Mouse (Mus musculus) layer of hippocampus, postnatal 14 days (tissue): ENCODE results near the gene Ankrd37. TPM values are rescaled to one million over a fixed set of nuclear protein-coding genes. Genes with fewer than 3 reads are reported as not detected.

Experiments
- DNase-seq, 2 experiments: peaks; one replicate each; pipeline ENCODE4 v3.0.0; 2021 to 2022; ENCODE audit warnings: low spot score in 2 of 2, mixed read lengths in 1 of 2
- long read RNA-seq, 2 experiments: library from polyadenylated mRNA; stranded (forward); transcript quantifications; one replicate each; pipeline ENCODE4 v2.0.0; 2021
- total RNA-seq, 2 experiments: library from RNA; stranded (reverse); gene quantifications; 2 replicates each; pipeline ENCODE4 v1.2.3; 2021

Ankrd37 gene
- 1 to 10 TPM; 5.9 to 8.3 TPM for total RNA-seq
- long read RNA-seq, experiment 1, partial matches to known transcripts: 0 of 3 reads
- long read RNA-seq, experiment 1, other reads (novel, unspliced or antisense): 2 of 3 reads
- long read RNA-seq, experiment 2, transcript Ankrd37-201 (5 exons, 927 nt): major isoform, 6 of 17 reads
- long read RNA-seq, experiment 2, partial matches to known transcripts: 0 of 17 reads
- long read RNA-seq, experiment 2, other reads (novel, unspliced or antisense): 10 of 17 reads

DNA sequence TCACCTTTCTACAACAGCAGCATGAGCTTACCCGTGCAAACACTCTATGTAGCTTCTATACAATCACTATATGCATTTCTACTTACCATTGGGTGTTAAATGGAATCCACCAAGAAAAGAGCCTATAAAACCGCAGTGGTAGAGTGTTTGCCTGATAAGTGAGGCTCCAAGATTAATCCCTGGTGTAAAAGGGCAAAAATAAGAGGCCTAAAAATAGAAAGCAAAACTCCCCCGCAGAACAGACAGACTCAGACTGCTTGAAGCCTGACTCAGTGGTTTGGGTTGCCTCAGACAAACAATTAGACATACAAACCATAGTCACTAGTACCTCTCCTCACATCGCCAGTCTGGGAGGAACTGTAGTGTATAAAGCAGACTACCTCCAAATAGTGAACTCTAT is at the start of gene Ankrd37:
TSS of gene Ankrd37 (minus strand) at position 112 of the 400 bp plus-strand sequence.
- DNase-seq: no peak

DNA sequence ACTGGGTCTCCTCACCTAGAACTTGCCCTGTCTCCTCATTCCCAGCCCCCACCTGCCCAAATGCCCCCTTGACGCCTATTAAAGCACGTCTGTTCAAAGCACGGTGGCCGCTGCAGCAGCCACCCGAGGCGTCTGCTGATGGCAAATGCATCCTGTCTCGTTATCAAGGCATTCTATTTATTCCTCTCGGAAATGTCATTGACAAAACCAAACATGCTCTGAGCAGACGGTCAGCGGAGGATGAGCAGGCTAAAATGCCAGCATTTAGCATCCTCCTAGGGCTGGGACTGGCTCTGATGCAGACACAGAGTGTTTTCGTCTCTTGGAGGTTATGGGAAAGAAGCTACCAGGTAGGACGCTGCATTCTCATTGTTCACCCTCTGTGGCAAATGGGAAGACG is 34.8 kb upstream of the Ankrd37 start:
- peak; percentile 49 to 50 for DNase-seq

DNA sequence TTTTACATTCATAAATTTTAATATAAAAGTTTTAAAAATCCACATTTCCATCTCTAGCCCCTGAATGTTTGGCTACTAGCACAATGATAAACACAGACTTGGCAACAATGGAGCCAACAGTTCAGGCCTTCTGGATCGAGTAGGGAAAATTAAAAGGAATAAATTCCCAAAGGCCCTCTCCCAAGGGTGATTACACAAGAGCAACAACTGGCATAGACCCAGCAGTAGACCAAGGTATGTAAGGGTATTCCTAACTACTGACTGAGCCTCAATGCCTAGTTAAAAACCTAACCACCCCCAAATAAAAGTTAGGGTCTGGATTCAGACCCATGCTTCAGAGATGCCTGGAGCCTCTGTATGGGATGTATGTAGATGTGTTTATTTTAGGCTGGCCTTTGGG is 34.2 kb upstream of the Ankrd37 start:
- DNase-seq: no peak

DNA sequence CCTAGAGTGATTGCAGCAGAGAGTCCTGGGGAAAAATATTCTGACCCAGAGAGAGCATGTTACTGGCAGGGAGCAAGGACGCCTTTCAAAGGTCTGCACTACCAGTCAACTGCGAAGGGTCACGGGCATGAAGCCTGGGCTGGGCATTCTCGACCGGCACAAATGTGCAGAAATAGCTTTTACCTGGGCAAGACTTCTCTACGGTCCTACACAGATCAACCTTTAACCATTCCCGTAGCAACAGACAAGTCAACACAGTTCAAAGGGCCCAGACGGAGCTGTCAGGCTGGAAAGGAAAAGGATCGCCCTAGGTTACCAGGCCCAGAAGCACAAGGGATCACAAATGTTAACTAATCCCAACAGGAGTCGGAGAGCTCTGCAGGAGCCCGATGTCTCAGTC is 30.7 kb upstream of the Ankrd37 start:
- no peak for DNase-seq

DNA sequence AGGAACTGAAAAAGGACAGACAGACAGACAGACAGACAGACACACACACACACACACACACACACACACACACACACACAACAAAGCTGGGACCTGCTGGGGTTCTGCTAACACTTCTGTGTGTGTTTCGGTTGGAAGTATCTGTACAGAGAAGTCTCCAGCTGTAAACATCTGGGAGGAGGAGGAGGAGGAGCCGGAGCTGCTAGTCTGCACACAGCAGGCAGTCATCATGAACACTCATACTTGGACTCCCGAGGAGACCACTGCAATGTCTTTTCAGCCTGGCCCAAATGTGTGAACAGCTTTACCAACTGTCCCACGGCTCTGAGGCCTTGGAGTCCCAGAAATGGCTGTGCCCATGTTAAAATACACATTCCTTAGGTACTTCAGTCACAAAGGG is 18.9 kb upstream of the Ankrd37 start:
- DNase-seq: no peak

DNA sequence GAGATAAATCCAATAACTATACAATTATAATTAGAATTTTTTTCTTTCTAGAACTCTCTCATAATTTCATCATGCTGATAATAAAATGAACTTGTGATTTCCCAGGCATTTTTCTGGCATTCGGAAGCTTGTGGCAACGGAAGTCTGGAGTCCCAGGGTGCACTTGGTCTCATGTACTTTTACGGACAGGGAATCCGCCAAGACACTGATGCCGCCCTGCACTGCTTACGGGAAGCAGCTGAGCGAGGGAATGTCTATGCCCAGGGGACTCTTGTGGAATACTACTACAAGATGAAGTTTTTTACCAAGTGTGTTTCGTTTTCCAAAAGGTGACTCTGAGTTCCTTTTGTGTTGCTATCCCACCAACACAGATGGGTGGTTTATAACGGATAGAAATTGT is 17.3 kb upstream of the Ankrd37 start:
- DNase-seq: no peak

DNA sequence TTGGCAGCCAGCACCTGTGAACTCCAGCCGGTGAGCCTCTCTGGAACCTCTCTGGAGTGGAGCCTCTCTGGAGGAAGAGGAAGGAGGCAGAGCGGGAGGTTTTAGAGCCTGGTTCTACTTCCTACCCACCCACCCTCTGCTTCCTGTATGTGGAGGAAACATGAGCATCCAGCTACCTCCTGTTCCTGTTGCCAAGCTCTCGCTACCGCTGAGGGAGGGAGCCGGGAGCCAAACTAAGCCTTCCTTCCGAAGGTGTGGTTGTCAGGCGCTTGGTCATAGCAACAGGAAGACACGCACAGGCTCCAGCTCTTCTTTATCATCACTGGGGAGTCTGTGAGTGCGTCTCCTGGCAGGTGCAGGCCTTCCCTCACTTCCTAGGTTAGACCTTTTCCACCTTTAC is 16.7 kb upstream of the Ankrd37 start:
- DNase-seq: no peak

DNA sequence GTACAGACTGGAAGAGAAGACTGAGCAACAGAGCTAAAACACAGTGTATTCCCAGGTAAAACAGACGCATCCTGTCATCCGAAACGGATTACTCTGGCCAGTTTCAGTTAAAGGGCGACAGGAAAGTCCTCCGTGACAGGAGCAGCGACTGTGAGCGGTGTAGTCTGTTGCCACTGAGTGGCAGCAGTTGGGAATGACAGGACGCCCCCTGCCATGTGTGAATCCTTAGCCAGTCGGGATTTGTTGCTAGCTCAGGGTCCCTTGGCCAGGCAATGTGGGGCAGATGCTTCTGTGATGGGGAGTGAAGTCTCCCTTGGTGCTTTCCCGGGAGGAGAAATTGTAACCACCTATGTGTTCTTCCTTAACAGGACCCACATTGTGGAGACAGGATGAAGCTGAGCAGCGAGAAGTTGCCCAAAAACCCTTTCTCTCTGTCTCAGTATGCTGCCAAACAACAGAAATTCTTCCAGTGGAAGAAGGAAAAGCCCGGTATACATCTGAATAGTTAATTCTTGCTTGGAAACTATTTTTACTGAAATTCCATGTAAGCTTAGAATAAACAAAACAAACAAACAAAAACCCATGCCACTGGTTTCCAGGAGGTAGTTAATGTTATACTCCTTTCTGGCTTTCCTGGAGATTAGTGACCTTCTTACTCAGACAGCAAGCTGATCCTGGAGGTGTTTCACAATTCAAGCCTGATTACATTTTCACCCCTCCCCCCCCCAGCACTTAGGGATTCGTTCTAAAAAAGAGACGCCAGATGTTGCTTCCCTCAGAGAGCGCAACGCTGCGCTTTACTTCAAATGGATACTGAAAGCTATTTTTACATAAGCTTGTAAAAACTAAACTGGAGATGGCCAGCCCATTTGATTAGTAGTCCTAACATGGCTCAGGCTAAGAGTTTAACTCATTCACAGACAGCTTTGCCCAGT is 5.5 kb upstream of the Ankrd37 start:
- peak; percentile 36 to 39 for DNase-seq

DNA sequence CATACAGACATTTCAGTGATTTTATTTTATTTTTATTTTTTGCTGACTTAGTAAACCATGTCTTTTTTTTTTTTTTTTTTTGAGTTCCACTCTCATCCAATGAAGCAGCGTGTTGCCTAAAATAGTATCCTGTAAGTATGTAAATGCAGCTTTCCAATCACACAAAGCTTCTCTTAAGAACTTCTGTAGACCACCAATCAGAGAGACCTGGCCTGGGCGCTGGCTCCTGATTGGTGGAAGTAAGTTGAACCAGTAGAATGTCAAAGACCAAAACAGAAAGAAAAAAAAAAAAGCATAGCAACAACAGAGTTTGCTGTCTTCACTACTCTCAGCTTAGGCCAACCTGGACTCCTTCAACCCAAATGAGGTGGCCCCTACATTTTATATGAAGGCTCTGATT is 4.8 kb upstream of the Ankrd37 start:
- no peak for DNase-seq

DNA sequence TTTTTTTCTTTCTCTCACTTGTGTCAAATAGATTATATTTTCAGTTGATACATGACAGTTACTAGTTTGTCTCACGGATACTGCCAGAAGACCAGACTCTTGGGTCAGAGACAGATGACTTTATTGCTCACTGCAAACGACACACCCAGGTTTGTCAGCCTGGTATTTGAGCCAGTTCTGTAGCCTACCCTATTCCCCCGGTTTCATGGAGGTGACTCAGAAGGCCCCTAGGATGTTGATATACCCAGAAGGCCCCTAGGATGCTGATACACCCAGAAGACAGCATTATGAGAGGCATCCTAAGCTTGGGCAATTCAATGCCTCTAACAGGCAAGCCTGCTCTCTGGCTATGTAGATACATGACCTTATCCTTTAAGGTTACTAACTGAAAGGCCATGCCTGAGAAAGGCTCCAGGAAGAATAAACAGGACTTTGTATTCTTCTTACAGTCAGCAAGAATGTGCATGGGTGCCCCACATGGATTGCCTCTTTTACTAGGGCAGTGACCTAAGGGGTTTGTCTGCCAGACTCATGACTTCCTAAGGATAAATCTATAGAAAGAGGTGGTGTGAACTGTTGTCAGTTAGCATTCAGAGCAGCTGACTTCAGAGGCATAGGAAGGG is 1.7 kb upstream of the Ankrd37 start:
- DNase-seq: no peak

DNA sequence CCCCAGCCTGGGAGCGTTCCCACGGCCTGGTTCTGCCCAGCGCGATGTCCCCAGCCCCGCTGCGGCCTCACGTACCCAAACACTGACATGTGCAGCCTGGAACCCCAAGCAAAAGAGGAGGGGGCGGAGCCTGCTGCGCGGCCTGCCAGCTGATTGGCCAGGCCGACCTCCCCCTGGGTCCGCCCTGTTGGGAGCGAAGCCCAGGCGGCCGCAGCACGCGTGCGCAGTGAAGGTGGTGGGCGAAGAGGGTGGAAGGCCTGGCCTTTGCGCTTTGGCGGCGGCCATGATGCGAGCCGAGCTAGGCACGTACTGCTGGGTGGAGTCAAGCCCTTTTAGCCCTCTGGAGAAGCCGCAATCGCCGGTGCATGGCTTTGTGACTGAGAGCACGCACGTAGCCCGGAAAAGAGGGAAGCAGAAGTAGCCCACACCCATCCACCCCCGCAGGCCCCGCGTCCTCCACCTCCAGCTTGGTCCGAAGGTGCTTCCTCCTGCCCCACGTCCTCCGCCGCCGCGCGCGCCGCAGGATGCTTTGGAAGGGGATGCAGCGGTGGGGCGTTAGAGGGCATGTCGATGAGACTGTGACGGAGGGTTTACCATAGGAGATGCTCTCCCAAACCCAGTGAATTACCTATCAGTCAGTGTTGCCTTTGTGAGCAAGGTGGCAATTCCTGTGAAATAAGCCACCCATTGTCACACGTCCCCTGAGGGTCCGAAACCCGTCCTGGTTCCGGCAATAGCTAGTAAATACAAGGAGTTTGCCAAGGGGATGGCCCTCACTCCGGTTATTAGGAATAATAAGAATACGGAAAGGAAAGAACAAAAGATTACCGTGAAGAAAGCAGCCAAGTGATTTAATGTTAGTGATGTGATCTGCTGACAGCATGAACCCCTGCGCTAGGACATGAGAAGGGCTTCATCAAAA is 5.5 kb downstream of the Ankrd37 start:
- peak; percentile 97 to 98 for DNase-seq

DNA sequence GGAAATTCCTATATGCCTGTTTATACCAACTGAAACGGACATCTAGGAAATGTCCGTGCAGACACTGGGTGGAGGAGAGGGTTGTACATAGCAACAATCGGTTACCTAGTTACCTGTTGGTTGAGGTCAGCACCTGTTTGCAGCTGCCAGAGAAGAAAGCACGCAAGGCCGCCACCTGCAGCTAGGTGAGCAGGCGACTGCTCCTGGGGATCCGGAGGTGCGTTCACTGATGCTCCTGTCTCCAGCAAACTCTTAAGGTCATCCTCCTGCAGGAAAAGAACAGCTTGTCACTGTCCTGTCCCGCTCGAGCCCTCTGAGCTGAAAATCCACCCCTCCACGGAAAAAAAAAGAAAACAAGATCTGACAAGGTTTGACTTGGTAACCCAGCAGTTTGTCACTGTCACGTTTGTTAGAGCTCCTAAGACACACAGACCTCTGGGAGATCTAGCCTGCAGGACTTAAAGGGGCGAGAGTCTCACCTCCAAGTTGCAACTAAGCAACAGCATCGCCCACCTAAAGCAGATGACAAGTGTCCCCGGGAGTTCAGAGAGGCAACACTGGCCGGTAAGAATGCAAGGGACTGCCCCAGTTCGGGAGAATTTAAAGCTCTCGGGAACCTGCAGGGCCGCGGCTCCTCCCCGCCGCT is 6.2 kb downstream of the Ankrd37 start, which contains the start of gene Lrp2bp:
TSS of gene Lrp2bp (plus strand) at position 166 of the 646 bp plus-strand sequence.
- DNase-seq: peak; percentile 22 to 25

DNA sequence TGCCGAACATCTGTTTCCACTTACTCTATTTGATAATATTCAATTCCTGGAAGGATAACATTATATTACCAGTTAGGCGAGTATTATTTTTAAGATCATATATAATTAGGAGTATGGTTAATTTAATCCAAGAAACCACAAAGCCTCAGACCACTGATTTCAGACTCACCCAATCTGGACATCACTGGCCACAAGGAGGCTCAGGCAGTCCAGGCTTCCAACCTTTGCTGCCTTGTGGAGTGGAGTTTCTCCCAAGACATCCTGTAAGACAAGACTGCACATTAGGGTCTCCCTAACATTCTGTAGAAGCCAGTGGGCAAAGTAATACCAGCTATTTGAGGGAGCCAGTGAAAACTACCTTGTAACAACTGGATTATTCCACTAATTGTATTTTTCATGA is 7.3 kb downstream of the Ankrd37 start:
- DNase-seq: no peak

DNA sequence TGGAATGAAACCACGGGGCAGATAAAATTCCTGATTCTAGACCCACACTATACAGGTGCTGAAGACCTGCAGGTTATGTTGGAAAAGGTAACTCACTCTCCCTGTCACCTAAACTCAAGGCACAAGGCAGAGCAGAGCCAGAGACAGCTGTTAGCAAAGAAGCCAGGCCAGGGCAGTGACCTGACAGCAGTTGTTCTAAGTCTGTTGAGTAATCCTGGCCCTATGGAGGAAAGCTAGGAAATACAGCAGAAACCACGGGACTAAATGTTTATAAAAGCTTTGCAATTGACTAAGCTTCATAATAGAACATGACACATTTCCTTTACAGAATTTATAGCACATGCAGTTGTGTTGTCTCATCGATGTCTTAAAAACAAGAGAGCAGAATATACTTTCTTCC is 9.9 kb downstream of the Ankrd37 start:
- DNase-seq: no peak

DNA sequence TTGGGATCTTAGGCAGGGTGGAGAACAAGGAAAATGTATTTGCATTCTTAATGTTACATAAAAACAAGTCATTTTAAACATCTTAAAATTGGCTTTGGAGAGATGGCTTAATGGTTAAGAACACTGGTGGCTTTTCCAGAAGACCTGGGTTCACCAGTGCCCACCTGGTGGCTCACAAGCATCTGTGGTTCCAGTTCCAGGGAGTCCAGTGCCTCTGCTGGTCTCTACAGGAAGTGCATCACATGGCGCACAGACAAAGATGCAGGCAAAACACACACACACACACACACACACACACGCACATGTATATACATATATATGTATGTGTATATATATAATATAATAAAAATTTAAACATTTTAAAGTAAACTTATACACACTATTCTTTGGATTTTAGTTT is 11.4 kb downstream of the Ankrd37 start:
- no peak for DNase-seq

DNA sequence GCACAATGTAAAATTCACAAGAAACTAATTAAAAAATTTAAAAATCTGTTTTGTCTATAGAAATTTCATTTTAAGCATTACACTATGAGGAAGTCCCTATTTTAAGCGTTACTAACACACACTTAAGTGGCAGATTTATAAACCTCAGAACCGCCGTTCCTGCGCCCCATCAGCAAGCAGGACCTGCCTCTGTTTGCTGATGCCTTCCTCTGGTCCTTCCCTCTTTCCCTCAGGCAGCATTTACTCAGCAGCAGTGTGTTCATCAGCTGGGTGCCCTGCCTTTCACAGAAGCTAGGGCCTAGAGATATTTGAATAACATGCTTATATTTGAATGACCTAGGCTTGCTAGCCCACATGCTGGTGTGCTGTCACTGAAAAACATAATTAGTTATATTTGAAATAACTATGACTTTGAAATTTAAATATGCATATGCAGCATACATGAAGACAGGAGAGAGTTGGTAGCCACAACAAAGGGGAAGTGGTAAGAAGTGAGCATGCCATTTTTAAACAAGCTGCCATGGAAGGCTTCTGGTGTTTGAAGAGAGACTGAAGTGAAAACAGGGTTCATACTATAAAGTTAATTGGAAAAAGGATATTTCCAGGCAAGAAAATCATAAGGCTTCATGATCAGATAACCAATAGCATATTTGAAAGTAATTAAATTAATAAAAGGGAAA is 14.7 kb downstream of the Ankrd37 start:
- no peak for DNase-seq

DNA sequence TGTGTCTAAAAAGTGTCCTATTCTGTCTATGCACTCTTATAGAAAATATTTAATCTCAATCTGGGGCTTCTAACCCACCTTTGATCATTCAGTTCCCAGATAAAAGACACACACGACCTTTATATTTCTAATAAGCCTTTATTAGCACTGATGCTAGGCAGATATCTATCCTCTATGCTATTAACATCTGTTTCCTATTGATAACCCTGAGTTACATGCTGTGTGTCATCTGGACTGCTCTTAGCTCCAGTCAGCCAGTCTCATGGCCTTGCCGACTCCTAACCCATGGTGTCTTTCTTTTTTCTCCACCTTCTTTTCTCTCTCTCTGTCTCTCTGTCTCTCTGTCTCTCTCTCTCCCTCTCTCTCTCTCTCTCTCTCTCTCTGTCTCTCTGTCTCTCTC is 17.3 kb downstream of the Ankrd37 start:
- no peak for DNase-seq

DNA sequence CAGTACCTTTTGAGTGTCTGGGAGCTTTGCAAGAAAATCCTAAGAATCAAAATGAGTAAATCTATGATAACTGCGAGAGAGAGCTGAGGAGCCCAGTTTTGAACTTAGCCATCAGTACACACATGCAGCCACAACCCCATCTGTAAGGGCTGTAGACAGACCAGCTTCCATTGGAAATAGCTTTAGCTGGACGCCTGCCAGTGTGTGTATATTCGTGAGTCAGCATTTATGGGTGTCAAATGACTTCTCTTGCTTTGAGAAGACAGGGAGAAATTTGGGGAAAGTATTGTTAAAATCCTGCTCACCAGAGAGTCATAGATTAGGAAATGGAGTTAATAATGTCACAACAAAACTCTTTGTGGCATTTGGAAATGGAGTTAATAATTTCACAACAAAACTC is 18.8 kb downstream of the Ankrd37 start:
- DNase-seq: no peak

DNA sequence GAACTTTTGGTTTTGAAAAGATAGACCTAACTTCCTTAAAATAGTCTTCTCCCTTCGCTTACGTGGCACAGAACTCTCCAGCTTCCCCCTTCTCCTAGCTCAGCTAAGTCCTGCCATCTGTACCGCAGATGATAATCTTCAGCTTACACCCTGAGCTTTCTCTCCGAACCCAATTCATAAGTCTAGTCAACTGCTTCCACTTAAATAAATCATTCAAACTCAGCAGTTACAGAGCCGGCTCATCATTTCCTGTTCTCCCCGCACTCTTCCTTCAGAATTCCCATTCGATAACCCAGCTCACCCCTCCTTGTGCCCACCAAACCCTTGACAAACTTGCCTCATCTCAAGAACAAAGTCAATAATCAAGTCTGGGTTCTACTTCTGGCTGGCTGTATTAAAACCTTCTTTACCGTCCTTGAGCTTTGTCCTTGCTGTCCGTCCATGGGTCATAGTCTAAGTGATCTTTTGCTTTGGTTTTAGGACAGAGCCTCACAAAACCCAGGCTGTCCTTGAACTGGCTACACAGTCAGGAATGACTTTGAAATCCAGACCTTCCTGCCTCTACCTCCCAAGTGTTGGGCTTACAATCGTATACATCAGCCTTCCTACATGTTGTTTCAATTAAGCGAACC is 29.6 kb downstream of the Ankrd37 start:
- DNase-seq: no peak
